Comparison of ENCODE assay signal across 16 mouse cellular contexts in the genomic region with DNA sequence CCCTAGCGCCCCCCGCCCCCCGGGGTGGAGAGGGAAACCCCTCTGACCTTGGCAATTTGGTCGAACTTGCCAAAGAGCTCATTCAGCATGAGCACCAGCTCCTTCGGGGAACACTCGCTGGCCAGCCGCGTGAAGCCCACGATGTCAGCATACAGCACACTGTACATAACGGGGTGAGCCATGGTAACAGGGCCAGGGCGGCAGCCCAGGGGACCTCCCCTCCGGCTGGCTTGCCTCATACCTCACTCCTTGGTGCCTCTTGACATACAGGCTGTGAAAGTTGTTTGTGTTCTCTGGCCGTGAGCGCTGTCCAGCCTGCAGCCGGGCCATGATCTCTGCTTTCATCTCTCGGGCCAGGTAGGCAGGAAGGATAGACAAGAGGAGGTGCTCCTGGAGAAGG. TPM values are rescaled to one million over a fixed set of nuclear protein-coding genes. Genes with fewer than 3 reads are reported as not detected.
DNase-seq lines count a peak whose midpoint lies in the region; ATAC-seq lines count a peak whose summit lies in the region.
"Had no signal": no experiment of that assay in that cellular context is flagged by ENCODE, and none has a peak within 500 bp of the region (broad histone marks: within the 10 kb centered on the region; RNA-seq: fewer than 3 reads in every experiment).

No protein-coding gene starts in this region.

- H3K4me1 ChIP-seq in midbrain, embryonic 11.5 days (ENCODE audit: control insufficient read depth, insufficient read depth, low read length): no peaks in the 10 kb centered on the region; the same call in 1 of the 2 replicates
- H3K4me1 ChIP-seq in midbrain, embryonic 15.5 days: peaks cover 13% of the 10 kb centered on the region

- peak; percentile 7 for DNase-seq in adrenal gland, postnatal 14 days
- no peak for DNase-seq in adrenal gland, postnatal 36 days
- peak; percentile 5 for DNase-seq in heart, postnatal 4 days
- no peak for DNase-seq in heart, adult 18-20 months
- DNase-seq in midbrain, embryonic 11.5 days (ENCODE audit: low spot score, missing footprints): peak; percentile 0
- DNase-seq in urinary bladder, postnatal 4 days (ENCODE audit: low spot score in 2 of 2): peak; percentile 14 to 57
- no peak for DNase-seq in urinary bladder, postnatal 25 days (ENCODE audit: low spot score)
- DNase-seq: cerebellum, adult 8-10 months; right cerebral cortex, postnatal 25 days had no signal

- H3K36me3 ChIP-seq in midbrain, embryonic 11.5 days (ENCODE audit: control insufficient read depth, insufficient read depth, low read length): no peaks in the 10 kb centered on the region
- no peaks in the 10 kb centered on the region for H3K36me3 ChIP-seq in midbrain, embryonic 15.5 days (replicated peaks)
- H3K36me3 ChIP-seq: hindbrain, embryonic 13.5 days; midbrain, embryonic 10.5 days had no signal

- H3K27ac ChIP-seq in midbrain, embryonic 11.5 days (ENCODE audit: low read depth, low read length): no peak overlapping the region
- H3K27ac ChIP-seq in midbrain, embryonic 15.5 days: no peak overlapping the region
- H3K27ac ChIP-seq: hindbrain, embryonic 13.5 days; limb, embryonic 13.5 days; liver, embryonic 14.5 days; midbrain, embryonic 10.5 days had no signal

- peaks cover 33% of the 10 kb centered on the region for H3K27me3 ChIP-seq in midbrain, embryonic 11.5 days (ENCODE audit: control insufficient read depth, insufficient read depth, low read length)
- peaks cover 32% of the 10 kb centered on the region for H3K27me3 ChIP-seq in midbrain, embryonic 15.5 days (replicated peaks)

- H3K9me3 ChIP-seq in midbrain, embryonic 11.5 days (ENCODE audit: control insufficient read depth, low read length): no peaks in the 10 kb centered on the region
- H3K9me3 ChIP-seq in midbrain, embryonic 15.5 days: no peaks in the 10 kb centered on the region
- H3K9me3 ChIP-seq: hindbrain, embryonic 13.5 days; limb, embryonic 13.5 days; midbrain, embryonic 10.5 days had no signal

- H3K4me3 ChIP-seq in midbrain, embryonic 11.5 days (ENCODE audit: low read depth, low read length): no peak overlapping the region
- H3K4me3 ChIP-seq in midbrain, embryonic 15.5 days: no peak overlapping the region
- H3K4me3 ChIP-seq: hindbrain, embryonic 13.5 days; limb, embryonic 13.5 days; midbrain, embryonic 10.5 days had no signal

- 68% methylated on average over 16 of the region's 16 CpGs for WGBS in midbrain, embryonic 11.5 days
- 72% methylated on average over 16 of the region's 16 CpGs for WGBS in midbrain, embryonic 15.5 days

- ATAC-seq in midbrain, embryonic 11.5 days (ENCODE audit: low FRiP score): no peak
- no peak for ATAC-seq in midbrain, embryonic 15.5 days (replicated peaks)
- ATAC-seq: intestine, embryonic 16.5 days had no signal

- H3K9ac ChIP-seq in midbrain, embryonic 11.5 days (ENCODE audit: low read length): no peak overlapping the region
- H3K9ac ChIP-seq in midbrain, embryonic 15.5 days: no peak overlapping the region
- H3K9ac ChIP-seq: hindbrain, embryonic 13.5 days; limb, embryonic 13.5 days; liver, embryonic 14.5 days had no signal

- no peak overlapping the region for H3K4me2 ChIP-seq in midbrain, embryonic 11.5 days
- no peak overlapping the region for H3K4me2 ChIP-seq in midbrain, embryonic 15.5 days
- H3K4me2 ChIP-seq: hindbrain, embryonic 13.5 days; limb, embryonic 13.5 days had no signal

RNA-seq across cellular contexts. Expression of a gene that starts 4.2 kb away (rescaled TPM):
- total RNA-seq in adrenal gland, postnatal 14 days (2021): 14.3 and 17.3 TPM in 2 replicates
- 10 to 100 TPM in 1 of 2 experiments, 1 to 10 TPM in 1; 6.7 to 13.8 TPM for total RNA-seq in adrenal gland, postnatal 36 days (2021)
- total RNA-seq in heart, postnatal 4 days (2021): 10 to 100 TPM; 18.9 to 22.3 TPM
- total RNA-seq in heart, adult 18-20 months (2021): 10 to 100 TPM; 15.7 to 17.3 TPM
- polyA plus RNA-seq in midbrain, embryonic 11.5 days (2014; fragmentation: Nextera tagmentation; extraction: Ambion mirVana): 4.9 and 5.8 TPM in 2 replicates
- 5.7 and 6.2 TPM in 2 replicates for polyA plus RNA-seq in midbrain, embryonic 15.5 days (2015; fragmentation: Nextera tagmentation; extraction: Ambion mirVana)

RNA-seq across cellular contexts. Expression of a gene that starts 9.0 kb away (rescaled TPM):
- total RNA-seq in adrenal gland, postnatal 14 days (2021): 5.2 and 7.8 TPM in 2 replicates
- 1 to 10 TPM; 4.5 to 5.3 TPM for total RNA-seq in adrenal gland, postnatal 36 days (2021)
- 10 to 100 TPM; 10.6 to 14.0 TPM for total RNA-seq in heart, postnatal 4 days (2021)
- total RNA-seq in heart, adult 18-20 months (2021): 1 to 10 TPM; 1.6 to 2.9 TPM
- polyA plus RNA-seq in midbrain, embryonic 11.5 days (2014; fragmentation: Nextera tagmentation; extraction: Ambion mirVana): 4.0 and 4.5 TPM in 2 replicates
- 2.3 and 2.7 TPM in 2 replicates for polyA plus RNA-seq in midbrain, embryonic 15.5 days (2015; fragmentation: Nextera tagmentation; extraction: Ambion mirVana)

RNA-seq across cellular contexts. Expression of a gene that starts 13.9 kb away (rescaled TPM):
- 0.48 and 0.71 TPM in 2 replicates for total RNA-seq in adrenal gland, postnatal 14 days (2021)
- total RNA-seq in adrenal gland, postnatal 36 days (2021): under 1 TPM; 0.66 to 0.79 TPM
- total RNA-seq in heart, postnatal 4 days (2021): under 1 TPM; 0.50 TPM
- under 1 TPM; 0.25 to 0.41 TPM for total RNA-seq in heart, adult 18-20 months (2021)
- polyA plus RNA-seq in midbrain, embryonic 11.5 days (2014; fragmentation: Nextera tagmentation; extraction: Ambion mirVana): not detected in 2 replicates
- 0.41 and 0.59 TPM in 2 replicates for polyA plus RNA-seq in midbrain, embryonic 15.5 days (2015; fragmentation: Nextera tagmentation; extraction: Ambion mirVana)

RNA-seq across cellular contexts. Expression of a gene that starts 18.4 kb away (rescaled TPM):
- total RNA-seq in adrenal gland, postnatal 14 days (2021): 0.11 and 0.37 TPM in 2 replicates
- total RNA-seq in adrenal gland, postnatal 36 days (2021): not detected
- total RNA-seq in heart, postnatal 4 days (2021): under 1 TPM; 0.11 to 0.26 TPM
- total RNA-seq in heart, adult 18-20 months (2021): under 1 TPM; 0.21 to 0.25 TPM
- 0.12 and 0.40 TPM in 2 replicates for polyA plus RNA-seq in midbrain, embryonic 11.5 days (2014; fragmentation: Nextera tagmentation; extraction: Ambion mirVana)
- 0.67 and 0.70 TPM in 2 replicates for polyA plus RNA-seq in midbrain, embryonic 15.5 days (2015; fragmentation: Nextera tagmentation; extraction: Ambion mirVana)

RNA-seq across cellular contexts. Expression of a gene that starts 21.4 kb away (rescaled TPM):
- total RNA-seq in adrenal gland, postnatal 14 days (2021): 1.7 and 22.1 TPM in 2 replicates
- 1 to 10 TPM in 1 of 2 experiments, under 1 TPM in 1; 0.93 to 1.3 TPM for total RNA-seq in adrenal gland, postnatal 36 days (2021)
- total RNA-seq in heart, postnatal 4 days (2021): 1 to 10 TPM; 1.2 to 2.2 TPM
- 1 to 10 TPM; 2.0 TPM for total RNA-seq in heart, adult 18-20 months (2021)
- polyA plus RNA-seq in midbrain, embryonic 11.5 days (2014; fragmentation: Nextera tagmentation; extraction: Ambion mirVana): 0.18 and 0.22 TPM in 2 replicates
- polyA plus RNA-seq in midbrain, embryonic 15.5 days (2015; fragmentation: Nextera tagmentation; extraction: Ambion mirVana): 0.25 and 0.66 TPM in 2 replicates
- polyA plus RNA-seq: neural tube, embryonic 14.5 days had no signal

Comparison
In these comparisons a context has a peak if more than half of its experiments do, and no peak if none do; other contexts are left out.
1. DNase-seq: peak in adrenal gland, postnatal 14 days (single experiment), heart, postnatal 4 days (single experiment), midbrain, embryonic 11.5 days (single experiment) and urinary bladder, postnatal 4 days (2 of 2); none in adrenal gland, postnatal 36 days (0 of 2), heart, adult 18-20 months (0 of 2) and urinary bladder, postnatal 25 days (single experiment).